ENCODE assay signal across 11 mouse cellular contexts in genomic region chr4:137483871-137484270, GRCm38 (mm10). TPM values are rescaled to one million over a fixed set of nuclear protein-coding genes. Genes with fewer than 3 reads are reported as not detected.
DNase-seq lines count a peak whose midpoint lies in the region; ATAC-seq and TF ChIP-seq lines count a peak whose summit lies in the region.
"Had no signal": no experiment of that assay in that cellular context is flagged by ENCODE, and none has a peak within 500 bp of the region (broad histone marks: within the 10 kb centered on the region; RNA-seq: fewer than 3 reads in every experiment).

No protein-coding gene starts in this region.

- H3K27ac ChIP-seq in lung, embryonic 14.5 days (ENCODE audit: low read depth): peak overlapping the region; percentile 92
- peak overlapping the region; percentile 93; the same call in 1 of the 2 replicates for H3K27ac ChIP-seq in intestine, embryonic 16.5 days (ENCODE audit: low read length)
- peak overlapping the region; percentile 15; the same call in 1 of the 2 replicates for H3K27ac ChIP-seq in liver, embryonic 12.5 days
- peak overlapping the region; percentile 97 for H3K27ac ChIP-seq in stomach, postnatal 0 days (replicated peaks)
- no peak overlapping the region for H3K27ac ChIP-seq in forebrain, embryonic 12.5 days

- H3K36me3 ChIP-seq in lung, embryonic 14.5 days (ENCODE audit: insufficient read depth): no peaks in the 10 kb centered on the region
- H3K36me3 ChIP-seq in intestine, embryonic 16.5 days (ENCODE audit: control insufficient read depth, insufficient read depth, low read length): no peaks in the 10 kb centered on the region
- H3K36me3 ChIP-seq in liver, embryonic 12.5 days: no peaks in the 10 kb centered on the region
- no peaks in the 10 kb centered on the region for H3K36me3 ChIP-seq in stomach, postnatal 0 days (ENCODE audit: control insufficient read depth, insufficient read depth, low read length)
- no peaks in the 10 kb centered on the region for H3K36me3 ChIP-seq in forebrain, embryonic 12.5 days (replicated peaks)
- H3K36me3 ChIP-seq: forebrain, embryonic 15.5 days; hindbrain, embryonic 15.5 days had no signal

- no peak for TF ChIP-seq POLR2A in lung, adult 2 months (IDR thresholded peaks at IDR 0.05; ENCODE audit: borderline replicate concordance, extremely low read depth, low read depth, low read length)

- 15% methylated on average over 16 of the region's 16 CpGs for whole genome bisulfite sequencing in lung, embryonic 14.5 days
- WGBS in lung, adult 2 months: 17% methylated on average over 16 of the region's 16 CpGs
- 41% methylated on average over 16 of the region's 16 CpGs for WGBS in intestine, embryonic 16.5 days
- WGBS in liver, embryonic 12.5 days (ENCODE audit: insufficient replicate concordance): 15% methylated on average over 16 of the region's 16 CpGs
- 35% methylated on average over 16 of the region's 16 CpGs for WGBS in stomach, postnatal 0 days
- 77% methylated on average over 16 of the region's 16 CpGs for WGBS in forebrain, embryonic 12.5 days

- H3K27me3 ChIP-seq in lung, embryonic 14.5 days (ENCODE audit: insufficient read depth, low read length): no peaks in the 10 kb centered on the region
- no peaks in the 10 kb centered on the region for H3K27me3 ChIP-seq in intestine, embryonic 16.5 days (replicated peaks; ENCODE audit: control insufficient read depth, insufficient read depth, low read length)
- H3K27me3 ChIP-seq in liver, embryonic 12.5 days (replicated peaks): no peaks in the 10 kb centered on the region
- H3K27me3 ChIP-seq in stomach, postnatal 0 days (ENCODE audit: control insufficient read depth, insufficient read depth, low read length): no peaks in the 10 kb centered on the region
- no peaks in the 10 kb centered on the region for H3K27me3 ChIP-seq in forebrain, embryonic 12.5 days
- H3K27me3 ChIP-seq: forebrain, embryonic 15.5 days; hindbrain, embryonic 15.5 days had no signal

- peaks cover 75% of the 10 kb centered on the region for H3K4me1 ChIP-seq in lung, embryonic 14.5 days (ENCODE audit: insufficient read depth)
- H3K4me1 ChIP-seq in lung, adult 2 months (ENCODE audit: control insufficient read depth, insufficient read depth, low read length): peaks cover 14% of the 10 kb centered on the region
- H3K4me1 ChIP-seq in intestine, embryonic 16.5 days (ENCODE audit: control insufficient read depth, insufficient read depth, low read length): peaks cover 88% of the 10 kb centered on the region
- H3K4me1 ChIP-seq in liver, embryonic 12.5 days: peaks cover 92% of the 10 kb centered on the region
- peaks cover 44% of the 10 kb centered on the region for H3K4me1 ChIP-seq in stomach, postnatal 0 days (replicated peaks; ENCODE audit: control insufficient read depth, insufficient read depth)
- peaks cover 83% of the 10 kb centered on the region for H3K4me1 ChIP-seq in forebrain, embryonic 12.5 days

- H3K4me2 ChIP-seq in lung, embryonic 14.5 days: no peak overlapping the region
- H3K4me2 ChIP-seq in intestine, embryonic 16.5 days (ENCODE audit: low read depth, low read length): no peak overlapping the region
- 0 out of 2 replicates have a peak overlapping the region, but pooled peaks have one; percentile 25 for H3K4me2 ChIP-seq in liver, embryonic 12.5 days
- no peak overlapping the region for H3K4me2 ChIP-seq in stomach, postnatal 0 days (replicated peaks; ENCODE audit: low read depth)
- no peak overlapping the region for H3K4me2 ChIP-seq in forebrain, embryonic 12.5 days
- H3K4me2 ChIP-seq: forebrain, embryonic 15.5 days; hindbrain, embryonic 15.5 days had no signal

- peak; percentile 57 for DNase-seq in lung, embryonic 14.5 days
- DNase-seq in lung, adult 2 months: no peak
- DNase-seq in stomach, postnatal 0 days (ENCODE audit: low spot score): no peak
- DNase-seq in thymus, postnatal 14 days: no peak
- no peak for DNase-seq in cerebellum, postnatal 36 days
- DNase-seq: right cerebral cortex, adult 18-20 months had no signal

- no peak for TF ChIP-seq CTCF in lung, embryonic 14.5 days (IDR thresholded peaks at IDR 0.05; ENCODE audit: low read depth)
- no peak for TF ChIP-seq CTCF in lung, adult 2 months (IDR thresholded peaks at IDR 0.05; ENCODE audit: insufficient read depth, low read length)
- no peak for TF ChIP-seq CTCF in stomach, postnatal 0 days (IDR thresholded peaks at IDR 0.05; ENCODE audit: low read depth)

- ATAC-seq in lung, embryonic 14.5 days (ENCODE audit: insufficient read depth): no peak
- no peak for ATAC-seq in intestine, embryonic 16.5 days
- peak; percentile 36; the same call in 1 of the 2 replicates for ATAC-seq in liver, embryonic 12.5 days
- ATAC-seq in stomach, postnatal 0 days (ENCODE audit: low FRiP score, low TSS enrichment): no peak
- ATAC-seq in forebrain, embryonic 12.5 days (ENCODE audit: low FRiP score): no peak

- no peak overlapping the region for H3K9ac ChIP-seq in lung, embryonic 14.5 days
- no peak overlapping the region for H3K9ac ChIP-seq in intestine, embryonic 16.5 days (ENCODE audit: low read depth, low read length)
- H3K9ac ChIP-seq in liver, embryonic 12.5 days: no peak overlapping the region
- no peak overlapping the region for H3K9ac ChIP-seq in stomach, postnatal 0 days (ENCODE audit: low read length)
- H3K9ac ChIP-seq in forebrain, embryonic 12.5 days: no peak overlapping the region
- H3K9ac ChIP-seq: forebrain, embryonic 15.5 days; hindbrain, embryonic 15.5 days had no signal

- no peak for TF ChIP-seq EP300 in stomach, postnatal 0 days (optimal IDR thresholded peaks at IDR 0.05)

- H3K4me3 ChIP-seq in lung, embryonic 14.5 days (ENCODE audit: low read depth, low read length): no peak overlapping the region
- no peak overlapping the region for H3K4me3 ChIP-seq in lung, adult 2 months (replicated peaks; ENCODE audit: extremely low read depth, low read depth, low read length)
- no peak overlapping the region for H3K4me3 ChIP-seq in intestine, embryonic 16.5 days (ENCODE audit: low read length)
- no peak overlapping the region for H3K4me3 ChIP-seq in liver, embryonic 12.5 days
- no peak overlapping the region for H3K4me3 ChIP-seq in stomach, postnatal 0 days (ENCODE audit: low read depth, low read length)
- no peak overlapping the region for H3K4me3 ChIP-seq in forebrain, embryonic 12.5 days (replicated peaks)
- H3K4me3 ChIP-seq: forebrain, embryonic 15.5 days; hindbrain, embryonic 15.5 days had no signal

- no peaks in the 10 kb centered on the region for H3K9me3 ChIP-seq in lung, embryonic 14.5 days (ENCODE audit: low read depth, low read length)
- H3K9me3 ChIP-seq in intestine, embryonic 16.5 days (ENCODE audit: control insufficient read depth, low read length): no peaks in the 10 kb centered on the region
- no peaks in the 10 kb centered on the region for H3K9me3 ChIP-seq in liver, embryonic 12.5 days (replicated peaks)
- no peaks in the 10 kb centered on the region for H3K9me3 ChIP-seq in stomach, postnatal 0 days (ENCODE audit: control insufficient read depth, low read length)
- H3K9me3 ChIP-seq in forebrain, embryonic 12.5 days: no peaks in the 10 kb centered on the region
- H3K9me3 ChIP-seq: forebrain, embryonic 15.5 days; hindbrain, embryonic 15.5 days had no signal

RNA-seq across cellular contexts. Expression of gene Hspg2, which starts 15.3 kb away (rescaled TPM):
- 51.2 and 58.1 TPM in 2 replicates for polyA plus RNA-seq in lung, embryonic 14.5 days (2014; fragmentation: Nextera tagmentation; extraction: Ambion mirVana)
- polyA plus RNA-seq in lung, adult 2 months (2012; rRNA removed): 67.8 and 76.2 TPM in 2 replicates
- 24.5 TPM in 2 replicates for polyA plus RNA-seq in intestine, embryonic 16.5 days (2015; fragmentation: Nextera tagmentation; extraction: Ambion mirVana)
- polyA plus RNA-seq in liver, embryonic 12.5 days (2016; fragmentation: Nextera tagmentation; extraction: Ambion mirVana): 6.4 and 7.3 TPM in 2 replicates
- polyA plus RNA-seq in stomach, postnatal 0 days (2015; fragmentation: Nextera tagmentation; extraction: Ambion mirVana): 16.0 and 18.8 TPM in 2 replicates
- polyA plus RNA-seq in forebrain, embryonic 12.5 days (2016; fragmentation: Nextera tagmentation; extraction: Ambion mirVana): 8.0 and 8.9 TPM in 2 replicates

RNA-seq across cellular contexts. Expression of gene 1700013G24Rik, which starts 30.8 kb away (rescaled TPM):
- not detected in 2 replicates for polyA plus RNA-seq in lung, embryonic 14.5 days (2014; fragmentation: Nextera tagmentation; extraction: Ambion mirVana)
- polyA plus RNA-seq in lung, adult 2 months (2012; rRNA removed): 0.15 TPM in 1 of 2 replicates, not detected in the other
- not detected in 2 replicates for polyA plus RNA-seq in intestine, embryonic 16.5 days (2015; fragmentation: Nextera tagmentation; extraction: Ambion mirVana)
- polyA plus RNA-seq in liver, embryonic 12.5 days (2016; fragmentation: Nextera tagmentation; extraction: Ambion mirVana): not detected in 2 replicates
- polyA plus RNA-seq in stomach, postnatal 0 days (2015; fragmentation: Nextera tagmentation; extraction: Ambion mirVana): not detected in 2 replicates
- not detected in 2 replicates for polyA plus RNA-seq in forebrain, embryonic 12.5 days (2016; fragmentation: Nextera tagmentation; extraction: Ambion mirVana)
- polyA plus RNA-seq: forebrain, embryonic 15.5 days; hindbrain, embryonic 15.5 days had no signal

RNA-seq across cellular contexts. Expression of gene Cela3b, which starts 53.5 kb away (rescaled TPM):
- not detected in 2 replicates for polyA plus RNA-seq in lung, embryonic 14.5 days (2014; fragmentation: Nextera tagmentation; extraction: Ambion mirVana)
- polyA plus RNA-seq in lung, adult 2 months (2012; rRNA removed): 0.57 and 12.5 TPM in 2 replicates
- 237 and 402 TPM in 2 replicates for polyA plus RNA-seq in intestine, embryonic 16.5 days (2015; fragmentation: Nextera tagmentation; extraction: Ambion mirVana)
- not detected in 2 replicates for polyA plus RNA-seq in liver, embryonic 12.5 days (2016; fragmentation: Nextera tagmentation; extraction: Ambion mirVana)
- polyA plus RNA-seq in stomach, postnatal 0 days (2015; fragmentation: Nextera tagmentation; extraction: Ambion mirVana): 4.1 and 4.8 TPM in 2 replicates
- polyA plus RNA-seq in forebrain, embryonic 12.5 days (2016; fragmentation: Nextera tagmentation; extraction: Ambion mirVana): not detected in 2 replicates
- polyA plus RNA-seq: forebrain, embryonic 15.5 days; hindbrain, embryonic 15.5 days had no signal

Comparison
In these comparisons a context has a peak if more than half of its experiments do, and no peak if none do; other contexts are left out.
1. RNA of gene Cela3b, which starts 53.5 kb away (polyA plus RNA-seq): 237 to 402 TPM in intestine, embryonic 16.5 days; 4.1 to 4.8 TPM in stomach, postnatal 0 days, 0.57 to 12.5 TPM in lung, adult 2 months, not detected in lung, embryonic 14.5 days, not detected in liver, embryonic 12.5 days and not detected in forebrain, embryonic 12.5 days; every median in the first group is over 10 times any median in the second.